29 mouse cellular contexts compared by ENCODE assay signal in the genomic region with DNA sequence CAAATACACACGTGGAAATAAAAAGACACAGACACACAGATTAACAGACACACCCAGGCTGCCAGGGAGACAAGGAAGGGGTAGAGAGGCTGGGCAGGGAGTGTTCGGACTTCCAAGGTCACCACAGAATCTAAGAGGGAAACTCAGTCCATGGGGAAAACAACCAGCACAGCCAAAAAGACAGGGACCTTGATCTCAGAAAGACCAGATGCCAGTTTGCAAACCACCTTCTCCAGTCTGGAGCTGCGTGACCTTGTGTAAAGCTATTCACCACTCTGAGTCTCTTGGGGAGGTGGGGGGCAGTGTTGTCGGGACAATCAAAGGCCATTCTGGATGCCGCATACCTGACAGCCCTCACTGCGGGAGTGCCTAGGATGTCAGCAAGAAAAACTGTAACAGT.
DNase-seq lines count a peak whose midpoint lies in the region; ATAC-seq and TF ChIP-seq lines count a peak whose summit lies in the region.
"Had no signal": no experiment of that assay in that cellular context is flagged by ENCODE, and none has a peak within 500 bp of the region (broad histone marks: within the 10 kb centered on the region; RNA-seq: fewer than 3 reads in every experiment).

No protein-coding gene starts in this region.

- H3K36me3 ChIP-seq in hindbrain, embryonic 14.5 days (replicated peaks; ENCODE audit: control insufficient read depth, insufficient read depth), result no peaks in the 10 kb centered on the region
- no peaks in the 10 kb centered on the region for H3K36me3 ChIP-seq in kidney, adult 2 months (ENCODE audit: control insufficient read depth, insufficient read depth, low read length)
- H3K36me3 ChIP-seq: embryonic facial prominence, embryonic 13.5 days; forebrain, embryonic 10.5 days; forebrain, embryonic 15.5 days; heart, embryonic 10.5 days; heart, embryonic 15.5 days; limb, embryonic 13.5 days; lung, embryonic 15.5 days; midbrain, embryonic 10.5 days had no signal

- H3K27me3 ChIP-seq in hindbrain, embryonic 14.5 days (ENCODE audit: control insufficient read depth, insufficient read depth, low read length), result no peaks in the 10 kb centered on the region
- no peaks in the 10 kb centered on the region for H3K27me3 ChIP-seq in kidney, adult 2 months (replicated peaks; ENCODE audit: control insufficient read depth, insufficient read depth, low read length)

- 0 out of 2 replicates have a peak overlapping the region, but pooled peaks have one; percentile 26 for H3K27ac ChIP-seq in hindbrain, embryonic 14.5 days
- H3K27ac ChIP-seq in kidney, adult 2 months (ENCODE audit: insufficient read depth, low read depth, low read length), result no peak overlapping the region
- H3K27ac ChIP-seq: embryonic facial prominence, embryonic 13.5 days; forebrain, embryonic 10.5 days; heart, embryonic 10.5 days; heart, embryonic 15.5 days; layer of hippocampus, adult 2 months; left cerebral cortex, adult 2 months; limb, embryonic 13.5 days; lung, embryonic 15.5 days; midbrain, embryonic 10.5 days had no signal

- DNase-seq in adrenal gland, adult 2 months, result peak; percentile 59
- no peak for DNase-seq in adrenal gland, adult 8-10 months
- peak; percentile 70 for DNase-seq in ovary, adult 18-20 months (ENCODE audit: low spot score)
- no peak for DNase-seq in ovary, postnatal 10 days (ENCODE audit: low spot score)
- DNase-seq in hindbrain, embryonic 14.5 days (ENCODE audit: low spot score), result no peak
- DNase-seq in kidney, adult 2 months, result no peak
- DNase-seq in left cerebral cortex, postnatal 4 days, result no peak
- DNase-seq: adrenal gland, postnatal 10 days; cerebellum, adult 18-20 months; gastrocnemius, postnatal 25 days; heart, adult 11 months; heart, postnatal 36 days; kidney, adult 11 months; kidney, postnatal 36 days; right cerebral cortex, postnatal 14 days; thymus, postnatal 14 days had no signal

- intact Hi-C loops in left cerebral cortex, postnatal 4 days (cut with DNase I), result loop anchor here (10.0 kb wide), 1 partner anchor 437 kb away; a partner anchor contains a TSS

- H3K4me2 ChIP-seq in hindbrain, embryonic 14.5 days (replicated peaks), result no peak overlapping the region
- H3K4me2 ChIP-seq: forebrain, embryonic 15.5 days; heart, embryonic 15.5 days; limb, embryonic 13.5 days; liver, embryonic 11.5 days; lung, embryonic 15.5 days had no signal

- H3K9ac ChIP-seq in hindbrain, embryonic 14.5 days, result no peak overlapping the region
- H3K9ac ChIP-seq: embryonic facial prominence, embryonic 13.5 days; forebrain, embryonic 15.5 days; heart, embryonic 15.5 days; limb, embryonic 13.5 days; lung, embryonic 15.5 days had no signal

- WGBS in hindbrain, embryonic 14.5 days, result 35% methylated on average over 6 of the region's 6 CpGs
- WGBS in kidney, adult 2 months, result 46% methylated on average over 6 of the region's 6 CpGs

- peaks cover 24% of the 10 kb centered on the region for H3K4me1 ChIP-seq in hindbrain, embryonic 14.5 days (replicated peaks; ENCODE audit: control insufficient read depth, insufficient read depth, low read length)
- no peaks in the 10 kb centered on the region for H3K4me1 ChIP-seq in kidney, adult 2 months (ENCODE audit: control insufficient read depth, insufficient read depth, low read length)
- H3K4me1 ChIP-seq: heart, embryonic 15.5 days; limb, embryonic 13.5 days; lung, embryonic 15.5 days had no signal

- no peak for TF ChIP-seq CTCF in kidney, adult 2 months (conservative IDR thresholded peaks at IDR 0.05; ENCODE audit: insufficient read depth, insufficient read length, low read depth, low read length)

- H3K4me3 ChIP-seq in hindbrain, embryonic 14.5 days (replicated peaks; ENCODE audit: low read length), result no peak overlapping the region
- H3K4me3 ChIP-seq in kidney, adult 2 months (ENCODE audit: insufficient read depth, low read depth, low read length), result no peak overlapping the region
- H3K4me3 ChIP-seq: embryonic facial prominence, embryonic 13.5 days; forebrain, embryonic 10.5 days; forebrain, embryonic 15.5 days; heart, embryonic 10.5 days; heart, embryonic 15.5 days; layer of hippocampus, adult 2 months; left cerebral cortex, adult 2 months; limb, embryonic 13.5 days; lung, embryonic 15.5 days; midbrain, embryonic 10.5 days; myocyte had no signal

- no peak for ATAC-seq in hindbrain, embryonic 14.5 days (ENCODE audit: low FRiP score)
- ATAC-seq: Patski had no signal

- no peaks in the 10 kb centered on the region for H3K9me3 ChIP-seq in hindbrain, embryonic 14.5 days (ENCODE audit: control insufficient read depth, low read length)
- H3K9me3 ChIP-seq: embryonic facial prominence, embryonic 13.5 days; forebrain, embryonic 10.5 days; forebrain, embryonic 15.5 days; heart, embryonic 10.5 days; heart, embryonic 15.5 days; limb, embryonic 13.5 days; lung, embryonic 15.5 days; midbrain, embryonic 10.5 days had no signal

- TF ChIP-seq POLR2A in kidney, adult 2 months (IDR thresholded peaks at IDR 0.05; ENCODE audit: low read depth, low read length), result no peak

Comparison
In these comparisons a context has a peak if more than half of its experiments do, and no peak if none do; other contexts are left out.
1. DNase-seq: peak in adrenal gland, adult 2 months (single experiment) and ovary, adult 18-20 months (single experiment); none in adrenal gland, adult 8-10 months (single experiment), ovary, postnatal 10 days (single experiment), hindbrain, embryonic 14.5 days (single experiment), kidney, adult 2 months (single experiment) and left cerebral cortex, postnatal 4 days (single experiment).